Mouse (Mus musculus) G1E-ER4 (cell line): ENCODE measurements around the gene Pald1. TPM values are rescaled to one million over a fixed set of nuclear protein-coding genes. Genes with fewer than 3 reads are reported as not detected.

Experiments
- GATA1 ChIP-seq: IDR thresholded peaks from one replicate; pipeline ENCODE4 v1.8.0; 2012; ENCODE audit warnings: low read length, inconsistent platforms
- polyA plus RNA-seq: library from polyadenylated mRNA; stranded (reverse); fragments of >175 nt; gene quantifications from 2 replicates; pipeline ENCODE4 v1.2.3, GENCODE M21; 2012

Pald1 gene
- polyA plus RNA-seq, 1 experiment: not detected

DNA sequence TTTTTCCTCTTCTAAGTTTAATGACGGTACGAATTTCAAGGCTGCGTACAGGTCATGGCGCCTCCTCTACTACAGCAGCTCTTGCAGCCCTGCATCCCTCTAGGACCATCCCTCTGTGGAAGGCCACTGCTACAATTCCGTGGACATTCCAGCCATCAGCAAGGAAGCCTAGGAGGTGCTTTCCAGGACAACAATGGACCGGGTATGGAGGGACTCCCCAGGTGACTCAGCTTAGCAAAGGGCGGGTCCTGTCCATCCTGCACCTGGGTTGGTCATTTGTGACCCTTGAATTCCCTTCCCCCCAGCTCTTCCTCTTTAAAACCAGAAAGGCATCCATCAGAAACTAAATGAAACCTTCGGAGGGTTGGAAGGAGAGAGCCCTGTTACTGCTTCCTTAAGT, 22.7 kb downstream of the Pald1 start:
- no peak for TF ChIP-seq GATA1

DNA sequence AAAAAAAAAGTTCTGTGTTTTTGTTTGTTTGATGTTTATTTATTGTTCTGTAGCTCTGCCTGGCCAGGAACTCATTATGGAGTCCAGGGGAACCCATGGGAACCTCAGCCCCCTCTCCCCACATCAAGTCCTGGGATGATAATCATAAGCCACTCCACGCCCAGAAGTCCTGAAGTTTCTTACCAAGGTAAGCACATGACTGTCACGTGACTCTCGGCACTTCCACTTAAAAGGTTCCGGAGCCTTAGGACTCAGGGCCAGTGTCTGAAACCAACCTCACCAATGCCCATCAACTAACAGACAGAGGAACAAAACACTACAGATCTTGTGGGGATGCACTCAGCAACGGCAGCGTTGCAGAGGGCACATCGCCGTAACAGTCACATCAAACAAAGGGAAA, 23.9 kb downstream of the Pald1 start:
- TF ChIP-seq GATA1: no peak

DNA sequence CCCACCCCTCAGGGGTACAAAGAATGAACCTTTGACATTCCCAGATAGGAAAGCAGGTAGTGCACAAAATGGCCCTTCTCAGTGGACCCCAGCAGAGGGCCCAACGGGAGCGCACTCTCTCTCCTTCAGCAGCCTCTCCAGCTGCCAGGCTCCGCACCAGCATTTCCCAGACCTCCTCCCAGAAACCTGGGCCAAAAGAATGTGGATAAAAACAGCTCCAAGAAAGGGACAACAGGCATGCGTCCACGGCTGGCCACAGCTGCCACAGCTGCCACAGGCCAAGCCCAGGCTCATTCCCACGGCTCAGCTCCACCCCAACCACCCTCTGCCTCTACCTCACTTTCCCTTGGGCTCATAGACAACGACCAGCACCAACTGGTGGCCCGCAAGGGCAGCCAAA, 25.7 kb downstream of the Pald1 start:
- TF ChIP-seq GATA1: no peak

DNA sequence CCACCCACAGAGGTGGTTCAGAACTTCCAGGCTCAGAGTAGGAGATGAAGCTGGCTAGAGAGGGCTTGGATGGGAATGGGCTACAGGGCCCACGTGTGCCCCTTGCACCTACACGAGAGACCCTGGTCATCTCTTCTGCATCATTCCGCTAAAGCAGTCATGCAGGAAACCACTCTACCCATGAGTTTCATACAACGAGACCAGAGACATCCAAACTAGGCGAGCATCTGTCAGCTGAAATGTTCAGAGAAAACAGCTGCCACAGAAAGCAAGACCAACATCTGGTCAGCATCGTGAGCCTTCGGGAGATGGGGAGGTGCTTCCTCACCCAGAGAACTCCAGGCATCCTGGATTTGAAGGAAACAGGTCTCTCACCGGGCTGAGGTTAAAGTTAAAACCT, 26.8 kb downstream of the Pald1 start:
- no peak for TF ChIP-seq GATA1

DNA sequence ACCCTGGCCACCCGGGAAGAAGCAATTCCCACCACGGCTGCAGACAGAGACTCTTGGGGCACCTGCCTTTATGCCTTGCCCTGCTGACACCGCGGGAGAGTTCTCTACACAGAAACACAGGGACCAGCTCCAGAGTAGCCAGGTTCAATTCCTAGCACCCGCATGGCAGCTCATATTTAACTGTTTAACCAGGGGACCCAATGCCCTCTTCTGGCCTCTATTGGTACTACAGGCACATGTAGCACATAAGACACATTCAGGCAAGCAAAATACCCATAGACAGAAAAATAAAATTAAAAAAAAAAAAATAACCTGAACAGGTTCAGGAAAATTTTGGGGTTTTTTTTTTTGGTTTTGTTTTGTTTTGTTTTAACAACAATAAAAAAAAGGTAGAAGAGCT, 27.2 kb downstream of the Pald1 start:
- TF ChIP-seq GATA1: no peak

DNA sequence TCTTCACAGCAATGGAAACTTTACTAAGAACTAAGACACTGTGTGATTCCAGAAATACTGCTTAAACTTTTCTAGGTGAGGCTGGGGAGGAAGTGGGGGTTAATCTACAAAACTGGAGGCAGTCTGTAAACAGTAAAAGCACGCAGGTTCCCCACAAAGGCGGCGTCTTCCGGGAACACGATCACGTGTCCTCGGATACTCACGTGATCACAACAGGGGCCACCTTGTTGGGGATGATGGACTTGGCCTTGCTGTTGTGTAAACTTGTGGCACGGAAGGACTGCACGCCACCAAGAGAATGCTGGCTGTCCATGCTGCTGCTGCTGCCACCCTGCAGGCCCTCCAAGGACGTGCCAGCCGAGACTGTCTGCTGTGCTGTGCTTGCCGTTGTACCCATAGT, 27.7 kb downstream of the Pald1 start:
- TF ChIP-seq GATA1: no peak

DNA sequence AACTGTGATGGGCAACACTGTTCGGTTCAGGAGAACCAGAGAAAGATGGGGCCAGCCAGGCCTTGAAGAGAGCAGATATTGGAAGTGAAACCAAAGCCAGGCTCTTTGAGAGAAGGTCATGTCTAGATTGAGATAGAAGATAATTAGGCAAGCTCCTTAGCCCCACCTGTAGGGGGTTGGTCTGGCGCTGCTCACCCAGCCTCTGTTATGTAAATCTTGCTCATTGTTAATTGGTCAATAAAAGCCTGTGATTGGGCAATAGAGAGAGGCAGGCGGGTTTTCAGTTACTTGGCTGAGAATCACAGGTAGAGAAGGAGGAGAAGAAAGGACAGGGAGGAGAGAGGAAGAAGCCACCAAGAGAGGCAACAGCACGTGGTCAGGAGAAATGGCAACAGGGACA, 32.1 kb downstream of the Pald1 start:
- TF ChIP-seq GATA1: no peak

DNA sequence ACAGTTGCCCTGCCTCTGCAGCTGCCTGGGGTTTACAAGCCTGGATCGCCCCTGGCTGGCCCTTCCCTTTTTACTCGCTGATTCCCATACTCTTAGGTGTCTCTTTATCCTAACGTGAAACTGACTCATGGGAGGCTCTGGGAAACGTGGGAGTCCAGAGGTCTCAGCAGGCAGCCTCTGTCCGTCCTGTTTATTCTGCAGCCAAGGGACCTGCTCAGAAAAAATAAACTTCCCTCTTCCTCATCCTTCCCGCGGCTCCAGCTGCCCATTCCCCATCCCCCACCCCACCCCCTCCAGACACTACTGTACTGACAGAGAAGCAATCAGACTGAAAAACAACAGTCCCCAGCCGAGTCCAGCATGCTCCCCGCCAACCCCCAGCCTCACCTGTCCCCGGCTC, 37.0 kb downstream of the Pald1 start:
- no peak for TF ChIP-seq GATA1

DNA sequence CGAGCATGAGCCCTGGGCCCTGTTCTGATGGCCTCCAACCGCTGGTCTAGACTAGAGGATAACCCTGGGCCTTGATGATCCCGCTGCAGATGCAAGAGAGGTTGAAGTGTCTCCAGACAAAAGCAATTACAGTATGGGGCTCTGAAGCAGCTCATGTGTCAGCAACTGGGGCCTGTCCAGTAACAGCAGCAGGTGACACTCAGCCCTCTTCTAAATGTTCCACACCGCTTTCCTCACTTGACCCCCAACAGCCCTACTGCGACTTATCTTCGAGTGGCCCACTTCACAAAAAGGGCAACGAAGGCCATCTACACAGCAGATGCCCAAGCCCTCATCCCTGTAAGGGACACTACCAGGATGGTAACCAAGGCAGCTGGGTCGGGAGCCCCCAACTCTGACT, 38.2 kb downstream of the Pald1 start:
- TF ChIP-seq GATA1: no peak

DNA sequence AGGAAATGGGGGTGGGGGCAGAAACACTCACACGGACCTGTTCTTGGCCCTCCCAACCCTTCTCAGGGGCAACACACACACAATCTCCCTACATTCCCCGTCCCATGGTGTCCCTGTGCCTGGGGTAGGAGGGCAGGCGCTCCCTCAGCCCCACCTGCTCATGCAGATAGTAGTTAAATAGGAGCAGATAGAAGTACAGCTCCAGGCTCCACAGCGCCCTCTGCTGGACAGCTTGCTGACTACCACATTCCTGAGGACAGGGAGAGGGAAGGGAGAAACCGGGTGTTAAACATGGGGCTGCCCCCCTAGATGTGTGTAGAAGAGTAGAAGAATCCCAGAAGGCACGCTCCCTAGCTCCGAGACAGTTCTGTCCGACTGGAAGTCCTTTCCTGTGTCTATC, 39.4 kb downstream of the Pald1 start:
- no peak for TF ChIP-seq GATA1

DNA sequence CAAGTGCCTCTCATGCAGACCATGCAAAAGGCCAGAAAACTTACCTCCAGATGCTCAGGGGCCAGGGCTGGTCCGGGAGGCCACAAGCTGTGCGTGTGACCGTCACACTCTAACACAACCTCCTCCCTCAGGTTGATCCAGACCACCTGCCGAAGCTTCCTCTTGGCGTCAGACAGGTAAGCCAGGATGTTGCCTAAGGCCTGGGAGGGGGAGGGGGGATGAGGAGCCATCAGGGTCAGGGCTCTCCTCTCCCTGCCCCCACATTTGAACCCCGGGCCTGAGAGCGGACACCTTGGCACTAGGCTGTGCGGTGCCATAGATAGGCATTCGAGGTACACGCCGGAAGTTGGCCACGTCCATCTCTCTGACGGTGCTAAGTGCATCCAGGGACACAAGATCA, 40.6 kb downstream of the Pald1 start:
- no peak for TF ChIP-seq GATA1

DNA sequence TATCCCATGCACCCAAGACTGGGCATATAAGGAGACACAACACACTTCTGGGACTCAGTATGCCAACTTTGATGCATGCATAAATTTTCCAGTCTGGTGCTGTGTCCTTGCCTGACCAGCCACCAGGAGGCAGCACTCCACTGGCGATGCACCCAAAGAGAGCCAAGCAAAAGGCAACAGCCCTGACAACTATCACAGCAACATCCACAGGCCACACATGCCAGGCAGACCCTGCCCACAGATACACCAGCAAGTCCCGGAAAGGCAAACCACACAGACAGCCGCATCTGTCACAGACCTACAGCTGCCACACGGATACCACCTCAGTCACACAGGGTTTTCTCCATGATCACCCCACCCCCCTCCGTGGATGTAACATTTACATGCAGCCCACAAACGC, 41.8 kb downstream of the Pald1 start:
- TF ChIP-seq GATA1: no peak

DNA sequence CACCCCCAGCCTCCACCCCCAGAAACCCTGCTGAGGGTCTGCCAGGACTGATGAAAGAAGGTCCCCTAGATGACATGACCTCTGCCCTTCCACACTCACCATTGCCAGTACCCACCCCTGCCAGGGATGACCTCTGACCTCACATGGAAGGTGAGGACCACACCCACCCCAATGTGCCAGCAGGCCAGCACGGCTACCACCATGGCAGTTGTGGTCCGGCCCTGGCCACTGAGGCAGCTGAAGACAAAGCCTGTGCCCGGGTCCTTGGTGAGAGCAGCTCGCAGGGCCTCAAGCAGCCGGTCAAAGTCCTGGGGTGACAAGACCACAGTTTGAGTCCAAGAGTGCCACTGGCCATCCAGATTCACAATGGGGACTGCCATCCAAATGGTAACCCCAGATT, 42.3 kb downstream of the Pald1 start:
- TF ChIP-seq GATA1: no peak

DNA sequence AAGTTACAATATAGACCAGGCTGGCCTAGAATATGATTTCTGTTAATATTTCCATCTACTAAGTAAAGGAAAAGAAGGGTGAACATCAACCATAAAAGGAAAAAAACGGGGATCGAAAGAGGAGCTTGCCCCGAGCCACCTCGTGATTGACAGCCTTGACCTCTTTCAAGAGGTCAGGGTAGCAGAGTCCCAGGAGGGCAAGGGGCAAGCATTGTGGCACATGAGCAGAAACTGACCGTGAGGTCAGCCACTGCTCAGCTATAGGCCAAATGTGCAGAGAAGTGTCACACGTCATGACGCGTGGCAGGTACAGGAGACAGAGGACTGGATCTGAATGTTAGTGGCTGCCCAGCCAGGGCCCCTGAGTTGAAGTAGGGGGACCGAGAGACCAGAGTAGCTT, 43.1 kb downstream of the Pald1 start:
- no peak for TF ChIP-seq GATA1

DNA sequence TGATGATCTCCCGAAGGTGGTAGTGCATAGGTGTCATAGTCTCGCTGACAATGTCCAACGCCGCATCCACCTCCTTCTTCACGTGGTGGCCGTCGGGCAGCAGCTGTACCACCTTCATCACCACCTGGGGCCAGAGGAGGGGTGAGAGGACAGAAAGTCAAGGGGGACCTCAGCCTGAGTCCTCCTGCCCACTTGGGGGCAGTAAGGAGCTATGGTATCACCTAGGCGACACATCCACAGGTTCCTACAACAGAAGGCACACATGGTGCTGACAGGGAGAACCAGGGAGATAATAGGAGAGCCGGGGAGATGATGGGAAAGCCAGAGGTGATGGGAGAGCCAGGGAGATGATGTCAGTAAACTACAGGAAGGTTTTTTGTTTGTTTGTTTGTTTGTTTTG, 44.1 kb downstream of the Pald1 start:
- no peak for TF ChIP-seq GATA1

DNA sequence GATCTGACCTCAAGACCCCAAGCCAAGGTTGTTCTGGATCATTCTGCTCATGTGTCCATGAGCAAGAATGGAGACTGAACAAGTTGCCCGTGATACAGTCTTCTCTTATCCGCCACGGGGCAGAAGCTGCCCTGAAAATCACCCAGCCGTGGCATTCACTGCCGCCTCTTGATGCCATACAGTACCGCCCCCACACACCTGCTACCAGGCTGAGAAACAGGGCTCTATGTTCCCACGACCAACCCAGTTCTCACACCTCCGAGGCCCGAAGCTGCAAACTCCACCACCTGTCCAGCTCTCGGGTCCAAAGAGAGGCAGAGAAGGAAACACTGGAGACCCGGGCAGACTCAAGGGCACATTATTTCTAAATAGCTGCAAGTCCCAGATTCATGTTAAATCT, 45.7 kb downstream of the Pald1 start:
- TF ChIP-seq GATA1: no peak

DNA sequence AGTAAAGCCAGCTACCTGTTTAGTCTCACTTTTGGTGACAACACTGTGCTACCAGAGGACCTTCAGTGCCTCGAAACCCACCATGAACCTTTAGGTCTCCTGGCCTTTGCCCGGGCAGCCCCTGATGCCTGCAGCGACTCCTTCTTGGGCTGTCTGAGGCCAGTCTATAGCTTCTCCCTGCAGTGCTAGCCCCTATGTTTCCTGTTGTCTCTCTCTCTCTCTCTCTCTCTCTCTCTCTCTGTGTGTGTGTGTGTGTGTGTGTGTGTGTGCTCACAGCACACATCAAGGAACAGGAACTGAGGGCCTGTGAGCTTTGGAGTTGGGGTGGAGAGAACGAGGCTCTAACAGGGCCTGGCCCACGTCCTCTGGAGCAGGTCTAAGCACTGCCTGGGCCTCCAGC, 46.7 kb downstream of the Pald1 start:
- TF ChIP-seq GATA1: no peak

DNA sequence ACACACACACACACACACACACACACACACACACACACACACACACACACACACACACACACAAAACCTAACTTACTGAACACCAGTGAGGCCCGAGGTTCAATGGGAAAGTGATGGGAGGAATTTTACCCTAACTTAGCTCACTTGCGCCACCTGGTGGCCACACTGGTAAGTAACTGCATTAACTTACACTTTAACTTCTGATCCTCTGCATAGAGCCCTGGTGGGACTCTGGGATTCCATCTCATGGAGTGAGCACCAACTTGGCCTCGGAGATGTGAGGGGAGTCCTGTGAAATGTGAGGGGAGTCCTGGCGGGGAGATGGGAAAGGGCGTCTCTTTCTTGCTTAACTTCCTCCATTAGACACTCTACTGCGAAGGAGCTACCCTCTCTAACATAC, 47.2 kb downstream of the Pald1 start:
- no peak for TF ChIP-seq GATA1

DNA sequence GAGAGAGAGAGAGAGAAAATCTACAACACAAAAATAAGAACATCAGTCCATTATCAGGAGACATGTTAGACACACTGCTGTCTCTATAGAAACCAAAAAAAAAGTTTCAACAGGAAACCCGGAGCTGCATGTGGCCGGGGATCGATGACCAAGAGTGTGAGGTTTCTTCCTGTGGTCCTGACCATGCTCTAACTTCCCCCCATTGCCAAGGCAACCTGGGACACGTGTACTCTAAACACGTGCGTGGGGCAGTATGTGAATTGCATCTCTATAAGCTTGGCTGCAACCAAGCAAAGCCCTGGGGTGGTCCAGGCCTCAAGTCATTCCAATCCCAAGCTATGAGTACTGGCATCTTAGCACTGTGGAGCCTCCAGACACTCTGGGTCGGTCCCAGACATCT, 48.8 kb downstream of the Pald1 start:
- no peak for TF ChIP-seq GATA1
